Mouse (Mus musculus): ENCODE measurements around the gene Pgd. TPM values are rescaled to one million over a fixed set of nuclear protein-coding genes. Genes with fewer than 3 reads are reported as not detected.
"Not testable (repeated sequence)": the region's sequence is repeated elsewhere in the genome, so short reads cannot be mapped to it uniquely, and the experiment has no call there.

Gene Pgd
- polyA plus RNA-seq (2015; fragmentation: Nextera tagmentation; extraction: Ambion mirVana) = 96.4 and 107 TPM in 2 replicates

- H3K4me1 ChIP-seq = peaks cover 19% of the 10 kb centered on the region
- H3K4me3 ChIP-seq = peak within 1 kb of the TSS; percentile 77
- peak within 1 kb of the TSS; percentile 70 for H3K4me2 ChIP-seq
- H3K27me3 ChIP-seq = no peaks in the 10 kb centered on the region
- peaks cover 25% of the 10 kb centered on the region for H3K36me3 ChIP-seq (ENCODE audit: poor library complexity, severe bottlenecking)
- no peaks in the 10 kb centered on the region for H3K9me3 ChIP-seq (replicated peaks)
- WGBS = under 1% methylated on average over 58 of the region's 59 CpGs
- H3K9ac ChIP-seq = peak within 1 kb of the TSS; percentile 82
- peak; percentile 100 for ATAC-seq
- H3K27ac ChIP-seq = peak within 1 kb of the TSS; percentile 51
Observed at GRCm38 (mm10) chr4:149166215-149166946, at the start of gene Pgd. Gene Pgd (minus strand): TSS chr4:149166771.

- Histone ChIP-seq H3K4me3 (no peak overlapping the region), H3K27me3 (no peaks in the 10 kb centered on the region), H3K9me3 (replicated peaks) (no peaks in the 10 kb centered on the region), H3K27ac (no peak overlapping the region), H3K9ac (no peak overlapping the region), H3K4me1 (peaks cover 18% of the 10 kb centered on the region), H3K36me3 (ENCODE audit: poor library complexity, severe bottlenecking) (peaks cover 80% of the 10 kb centered on the region), H3K4me2 (no peak overlapping the region)
- WGBS = 92% methylated on average over 9 of the region's 9 CpGs
- no peak for ATAC-seq
Observed at GRCm38 (mm10) chr4:149215982-149216381, 49.4 kb upstream of the Pgd start.

DNA sequence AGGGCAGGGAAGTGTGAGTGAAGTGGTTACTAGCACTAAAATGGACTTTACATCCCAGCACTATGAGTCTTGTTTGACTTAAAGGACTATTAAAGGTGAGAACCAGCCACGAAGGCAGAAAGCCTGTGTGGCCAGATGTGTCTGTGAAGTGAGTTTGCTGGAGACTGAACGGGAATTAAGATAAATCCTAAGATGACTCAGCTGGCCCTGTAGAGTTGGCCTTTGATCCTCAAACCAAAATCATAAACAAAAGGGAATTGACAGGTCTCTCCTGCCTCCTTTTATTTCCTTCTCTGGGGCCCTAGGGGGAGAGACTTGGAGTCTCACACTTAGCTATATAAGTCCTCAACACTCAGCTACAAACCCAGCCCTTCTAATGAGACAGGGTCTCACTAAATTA is 48.8 kb upstream of the Pgd start:
- peaks cover 82% of the 10 kb centered on the region for H3K36me3 ChIP-seq (ENCODE audit: poor library complexity, severe bottlenecking)
- WGBS = 27% methylated on average over 2 of the region's 2 CpGs
- no peak overlapping the region for H3K27ac ChIP-seq
- no peaks in the 10 kb centered on the region for H3K27me3 ChIP-seq
- no peak overlapping the region for H3K4me3 ChIP-seq
- H3K4me1 ChIP-seq = peaks cover 12% of the 10 kb centered on the region
- H3K9ac ChIP-seq = no peak overlapping the region
- no peak overlapping the region for H3K4me2 ChIP-seq
- H3K9me3 ChIP-seq (replicated peaks) = no peaks in the 10 kb centered on the region
- ATAC-seq = no peak

GRCm38 (mm10) chr4:149214468-149214867 is 47.9 kb upstream of the Pgd start:
- not testable (repeated sequence) for H3K4me2 ChIP-seq; H3K4me3 ChIP-seq; H3K27me3 ChIP-seq; H3K9me3 ChIP-seq (replicated peaks); H3K27ac ChIP-seq; H3K4me1 ChIP-seq; ATAC-seq; H3K9ac ChIP-seq
- WGBS = 97% methylated on average over 2 of the region's 2 CpGs
- H3K36me3 ChIP-seq (ENCODE audit: poor library complexity, severe bottlenecking) = peaks cover 91% of the 10 kb centered on the region

GRCm38 (mm10) chr4:149213466-149213865 is 46.9 kb upstream of the Pgd start:
- H3K9ac ChIP-seq = no peak overlapping the region
- H3K36me3 ChIP-seq (ENCODE audit: poor library complexity, severe bottlenecking) = peaks cover 89% of the 10 kb centered on the region
- no peaks in the 10 kb centered on the region for H3K27me3 ChIP-seq
- ATAC-seq = no peak
- no peak overlapping the region for H3K4me2 ChIP-seq
- no peak overlapping the region for H3K27ac ChIP-seq
- H3K4me1 ChIP-seq = no peaks in the 10 kb centered on the region
- WGBS = 97% methylated on average over 9 of the region's 9 CpGs
- no peaks in the 10 kb centered on the region for H3K9me3 ChIP-seq (replicated peaks)
- no peak overlapping the region for H3K4me3 ChIP-seq

DNA sequence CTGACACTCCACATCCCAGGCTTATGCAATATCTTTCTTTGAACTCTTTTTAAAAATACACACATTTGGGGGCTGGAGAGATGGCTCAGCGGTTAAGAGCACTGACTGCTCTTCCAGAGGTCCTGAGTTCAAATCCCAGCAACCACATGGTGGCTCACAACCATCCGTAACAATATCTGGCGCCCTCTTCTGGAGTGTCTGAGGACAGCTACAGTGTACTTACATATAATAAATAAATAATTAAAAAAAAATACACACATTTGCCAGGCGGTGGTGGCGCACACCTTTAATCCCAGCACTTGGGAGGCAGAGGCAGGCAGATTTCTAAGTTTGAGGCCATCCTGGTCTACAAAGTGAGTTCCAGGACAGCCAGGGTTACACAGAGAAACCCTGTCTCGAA is 44.9 kb upstream of the Pgd start:
- 97% methylated on average over 6 of the region's 6 CpGs for WGBS
- ATAC-seq; H3K4me3 ChIP-seq; H3K9me3 ChIP-seq (replicated peaks); H3K4me1 ChIP-seq; H3K27ac ChIP-seq; H3K27me3 ChIP-seq; H3K4me2 ChIP-seq; H3K9ac ChIP-seq: not testable (repeated sequence)
- H3K36me3 ChIP-seq (ENCODE audit: poor library complexity, severe bottlenecking) = peaks cover 91% of the 10 kb centered on the region

DNA sequence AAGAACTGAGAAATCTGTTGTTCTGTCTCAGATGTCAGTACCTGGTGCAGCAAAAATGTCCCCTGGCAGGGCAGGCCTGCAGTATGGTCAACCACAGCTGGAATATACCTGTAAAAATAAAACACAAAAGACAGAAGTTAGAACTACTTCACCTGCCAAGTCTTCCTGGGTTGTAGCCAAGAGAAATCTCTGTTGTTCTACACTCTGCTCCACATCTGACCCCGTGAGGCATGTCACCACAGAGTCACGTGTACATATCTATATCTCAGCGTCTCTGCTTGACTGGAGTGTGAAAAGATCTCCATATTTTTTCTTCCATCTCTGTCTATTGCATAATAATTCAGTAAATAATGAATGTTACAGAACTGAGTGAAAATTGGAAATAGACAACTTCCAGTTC is 35.9 kb upstream of the Pgd start:
- ATAC-seq = no peak
- Histone ChIP-seq H3K9me3 (replicated peaks) (no peaks in the 10 kb centered on the region), H3K27ac (no peak overlapping the region), H3K9ac (no peak overlapping the region), H3K36me3 (ENCODE audit: poor library complexity, severe bottlenecking) (peaks cover 94% of the 10 kb centered on the region), H3K4me1 (no peaks in the 10 kb centered on the region), H3K4me3 (no peak overlapping the region), H3K27me3 (no peaks in the 10 kb centered on the region), H3K4me2 (no peak overlapping the region)
- 94% methylated on average over 3 of the region's 3 CpGs for WGBS

DNA sequence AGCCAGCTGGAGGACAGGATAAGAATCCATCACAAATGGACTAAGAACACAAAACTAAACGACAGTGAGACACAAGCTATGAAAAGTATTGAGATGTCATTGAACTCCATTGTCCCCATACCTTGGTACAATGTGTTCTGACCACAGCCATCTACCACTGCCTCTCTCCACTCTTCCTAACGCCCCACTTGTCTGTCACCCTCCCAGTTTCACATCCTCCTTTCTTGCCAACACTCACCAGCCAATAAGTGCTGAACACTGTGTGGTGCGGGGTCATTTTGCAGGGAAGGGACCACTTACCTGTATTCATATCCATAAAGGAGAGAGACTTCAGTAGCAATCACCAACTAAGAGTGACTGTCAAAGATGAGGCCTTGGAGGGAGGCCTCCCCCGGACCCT is 34.5 kb upstream of the Pgd start:
- no peaks in the 10 kb centered on the region for H3K4me1 ChIP-seq
- no peak overlapping the region for H3K27ac ChIP-seq
- no peak overlapping the region for H3K4me2 ChIP-seq
- no peak overlapping the region for H3K9ac ChIP-seq
- 97% methylated on average over 4 of the region's 4 CpGs for WGBS
- peaks cover 93% of the 10 kb centered on the region for H3K36me3 ChIP-seq (ENCODE audit: poor library complexity, severe bottlenecking)
- H3K27me3 ChIP-seq = no peaks in the 10 kb centered on the region
- no peak overlapping the region for H3K4me3 ChIP-seq
- no peak for ATAC-seq
- H3K9me3 ChIP-seq (replicated peaks) = no peaks in the 10 kb centered on the region

DNA sequence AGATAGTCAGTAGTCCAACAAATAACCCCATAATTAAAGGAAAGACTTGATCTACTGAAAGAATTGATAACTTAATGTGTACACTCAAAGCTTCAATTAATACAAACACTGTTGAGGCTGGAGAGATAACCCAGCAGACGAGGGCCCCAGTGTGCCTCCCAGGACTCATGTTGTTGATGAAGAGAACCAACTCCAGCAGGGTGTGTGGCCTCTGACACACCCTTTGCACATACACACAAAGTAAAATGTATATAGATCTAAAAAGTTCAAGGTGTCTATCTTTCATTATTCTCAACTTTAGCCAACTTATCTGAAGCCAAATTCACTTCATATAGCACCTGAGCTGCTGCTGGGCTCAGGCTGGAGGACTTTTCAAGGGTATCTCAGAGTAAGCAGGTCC is 30.6 kb upstream of the Pgd start:
- no peaks in the 10 kb centered on the region for H3K4me1 ChIP-seq
- 73% methylated on average over 1 of the region's 1 CpGs for WGBS
- H3K36me3 ChIP-seq (ENCODE audit: poor library complexity, severe bottlenecking) = peaks cover 91% of the 10 kb centered on the region
- H3K9me3 ChIP-seq (replicated peaks) = no peaks in the 10 kb centered on the region
- no peaks in the 10 kb centered on the region for H3K27me3 ChIP-seq
- H3K4me3 ChIP-seq = no peak overlapping the region
- ATAC-seq = no peak
- H3K4me2 ChIP-seq = no peak overlapping the region
- no peak overlapping the region for H3K27ac ChIP-seq
- H3K9ac ChIP-seq = no peak overlapping the region

GRCm38 (mm10) chr4:149191103-149191502 is 24.5 kb upstream of the Pgd start:
- Histone ChIP-seq H3K4me3 (no peak overlapping the region), H3K4me2 (no peak overlapping the region), H3K27me3 (no peaks in the 10 kb centered on the region), H3K36me3 (ENCODE audit: poor library complexity, severe bottlenecking) (peaks cover 93% of the 10 kb centered on the region), H3K4me1 (no peaks in the 10 kb centered on the region), H3K9ac (no peak overlapping the region), H3K27ac (no peak overlapping the region), H3K9me3 (replicated peaks) (no peaks in the 10 kb centered on the region)
- WGBS = 95% methylated on average over 7 of the region's 7 CpGs
- no peak for ATAC-seq

- H3K27me3 ChIP-seq = no peaks in the 10 kb centered on the region
- H3K4me2 ChIP-seq = no peak overlapping the region
- no peaks in the 10 kb centered on the region for H3K9me3 ChIP-seq (replicated peaks)
- 81% methylated on average over 2 of the region's 2 CpGs for WGBS
- no peak overlapping the region for H3K9ac ChIP-seq
- no peak overlapping the region for H3K4me3 ChIP-seq
- ATAC-seq = no peak
- H3K27ac ChIP-seq = no peak overlapping the region
- peaks cover 96% of the 10 kb centered on the region for H3K36me3 ChIP-seq (ENCODE audit: poor library complexity, severe bottlenecking)
- no peaks in the 10 kb centered on the region for H3K4me1 ChIP-seq
Observed at GRCm38 (mm10) chr4:149188563-149188962, 22.0 kb upstream of the Pgd start.

DNA sequence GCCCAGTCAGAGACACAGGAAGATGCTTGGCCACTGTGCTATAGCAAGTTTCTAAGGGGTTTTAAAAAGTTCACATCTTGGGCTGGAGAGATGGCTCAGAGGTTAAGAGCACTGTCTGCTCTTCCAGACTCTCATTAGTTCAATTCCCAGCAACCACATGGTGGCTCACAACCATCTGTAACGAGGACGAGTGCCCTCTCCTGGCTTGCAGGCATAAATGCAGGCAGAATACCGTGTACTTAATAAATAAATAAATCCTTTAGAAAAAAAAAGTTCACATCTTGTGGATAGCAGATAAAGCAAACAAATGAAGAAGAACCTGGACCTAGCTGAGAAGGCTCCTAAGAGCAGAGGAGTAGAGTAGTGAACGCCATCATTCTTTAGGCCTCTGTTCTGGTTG is 16.2 kb upstream of the Pgd start:
- ATAC-seq = no peak
- no peaks in the 10 kb centered on the region for H3K27me3 ChIP-seq
- H3K4me2 ChIP-seq = no peak overlapping the region
- H3K9me3 ChIP-seq (replicated peaks) = no peaks in the 10 kb centered on the region
- H3K4me3 ChIP-seq = no peak overlapping the region
- H3K9ac ChIP-seq = no peak overlapping the region
- no peak overlapping the region for H3K27ac ChIP-seq
- WGBS = 48% methylated on average over 4 of the region's 4 CpGs
- H3K36me3 ChIP-seq (ENCODE audit: poor library complexity, severe bottlenecking) = peaks cover 98% of the 10 kb centered on the region
- no peaks in the 10 kb centered on the region for H3K4me1 ChIP-seq

DNA sequence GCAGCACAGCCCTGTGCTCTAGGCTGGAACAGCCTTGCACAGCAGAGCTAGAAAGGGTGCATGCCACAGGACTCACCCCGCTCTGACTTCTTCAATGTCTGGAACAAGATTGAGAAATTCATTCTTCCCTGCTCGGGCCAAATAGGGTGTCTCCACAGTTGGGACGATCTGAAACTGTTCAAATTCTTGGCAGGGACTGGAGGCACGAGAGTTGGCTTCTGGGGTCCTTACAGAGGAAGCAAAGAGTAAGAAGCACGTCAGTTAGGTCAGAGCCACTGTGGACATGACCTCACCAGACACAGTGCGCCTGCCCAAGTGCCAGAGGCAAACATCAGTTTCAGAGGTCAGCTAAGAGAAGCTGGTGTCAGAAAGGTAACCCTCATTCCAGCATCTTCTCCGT is 15.6 kb upstream of the Pgd start:
- 93% methylated on average over 7 of the region's 7 CpGs for WGBS
- ATAC-seq = no peak
- Histone ChIP-seq H3K9ac (no peak overlapping the region), H3K4me3 (no peak overlapping the region), H3K9me3 (replicated peaks) (no peaks in the 10 kb centered on the region), H3K4me1 (no peaks in the 10 kb centered on the region), H3K27ac (no peak overlapping the region), H3K27me3 (no peaks in the 10 kb centered on the region), H3K4me2 (no peak overlapping the region), H3K36me3 (ENCODE audit: poor library complexity, severe bottlenecking) (peaks cover 96% of the 10 kb centered on the region)
